Mouse (Mus musculus): Measurements from ENCODE around the gene Gm5478. TPM values are rescaled to one million over a fixed set of nuclear protein-coding genes. Genes with fewer than 3 reads are reported as not detected.

The Gm5478 gene
- total and polyA plus RNA-seq, 3 experiments: not detected

GRCm38 (mm10) chr15:101688161-101688560 is 41.0 kb upstream of the Gm5478 start:
- TF ChIP-seq GATA1 (IDR thresholded peaks at IDR 0.05; ENCODE audit: low read depth, low read length) (no peak), TCF12 (IDR thresholded peaks at IDR 0.05; ENCODE audit: low read depth, low read length) (no peak), TBP (IDR thresholded peaks at IDR 0.05; ENCODE audit: low read depth, low read length) (no peak), ZNF384 (IDR thresholded peaks at IDR 0.05; ENCODE audit: low read depth, low read length) (no peak), CHD1 (IDR thresholded peaks at IDR 0.05; ENCODE audit: low read depth, low read length) (no peak), MEF2A (IDR thresholded peaks at IDR 0.05; ENCODE audit: extremely low read depth, insufficient replicate concordance, low read depth, low read length, poor library complexity, severe bottlenecking) (no peak), POLR2AphosphoS2 (IDR thresholded peaks at IDR 0.05; ENCODE audit: low read length) (no peak), USF2 (IDR thresholded peaks at IDR 0.05; ENCODE audit: borderline replicate concordance in 1 of 2, insufficient read depth in 1 of 2, low read depth in 1 of 2, low read length in 2 of 2) (no peak), ZKSCAN1 (IDR thresholded peaks at IDR 0.05; ENCODE audit: low read depth, low read length) (no peak), KAT2A (conservative IDR thresholded peaks at IDR 0.05; ENCODE audit: low read depth, low read length) (no peak), POLR2A (IDR thresholded peaks at IDR 0.05; ENCODE audit: control insufficient read depth in 1 of 2, insufficient read depth in 1 of 2, low read depth in 1 of 2, low read length in 2 of 2, poor library complexity in 1 of 2) (no peak)
- H3K4me1 ChIP-seq (ENCODE audit: control insufficient read depth in 1 of 2, insufficient read depth in 2 of 2, low read length in 2 of 2): no peaks in the 10 kb centered on the region

GRCm38 (mm10) chr15:101680187-101680586 is 33.0 kb upstream of the Gm5478 start, which contains the start of gene Krt6b:
Krt6b (minus strand) TSS chr15:101680287.
- H3K4me1 ChIP-seq (ENCODE audit: control insufficient read depth in 1 of 2, insufficient read depth in 2 of 2, low read length in 2 of 2): no peaks in the 10 kb centered on the region
- H3K36me3 ChIP-seq (ENCODE audit: control insufficient read depth in 1 of 2, insufficient read depth in 2 of 2, low read length in 2 of 2): no peaks in the 10 kb centered on the region
- no peak for DNase-seq (ENCODE audit: low read depth, low spot score)
- no peak within 1 kb of the TSS for H3K27ac ChIP-seq (ENCODE audit: control insufficient read depth, low read depth, low read length)
- H3K79me2 ChIP-seq (ENCODE audit: control insufficient read depth, insufficient read depth, low read length, poor library complexity): no peaks in the 10 kb centered on the region
- TF ChIP-seq RCOR1 (IDR thresholded peaks at IDR 0.05; ENCODE audit: low read depth, low read length): no peak
- TF ChIP-seq UBTF (IDR thresholded peaks at IDR 0.05; ENCODE audit: borderline replicate concordance, insufficient read depth, low read depth, low read length): no peak
- TF ChIP-seq JUND (IDR thresholded peaks at IDR 0.05; ENCODE audit: low read depth, low read length): no peak
- TF ChIP-seq ELF1 (IDR thresholded peaks at IDR 0.05; ENCODE audit: low read depth, low read length): no peak
- no peak for TF ChIP-seq BHLHE40 (IDR thresholded peaks at IDR 0.05; ENCODE audit: borderline replicate concordance, low read depth, low read length)
- TF ChIP-seq EP300 (IDR thresholded peaks at IDR 0.05; ENCODE audit: low read depth in 1 of 2, low read length in 2 of 2): no peak
- no peak for TF ChIP-seq MAZ (IDR thresholded peaks at IDR 0.05; ENCODE audit: low read depth, low read length)
- TF ChIP-seq MXI1 (IDR thresholded peaks at IDR 0.05; ENCODE audit: low read depth, low read length): no peak
- no peak for TF ChIP-seq USF2 (IDR thresholded peaks at IDR 0.05; ENCODE audit: borderline replicate concordance in 1 of 2, insufficient read depth in 1 of 2, low read depth in 1 of 2, low read length in 2 of 2)
- no peak for TF ChIP-seq CTCF (IDR thresholded peaks at IDR 0.05 in 2 of 3, conservative IDR thresholded peaks at IDR 0.05 in 1 of 3; ENCODE audit: control insufficient read depth in 1 of 3, insufficient read depth in 1 of 3, low read depth in 2 of 3, low read length in 3 of 3, poor library complexity in 1 of 3, severe bottlenecking in 1 of 3)
- no peak for TF ChIP-seq TAL1 (IDR thresholded peaks at IDR 0.05; ENCODE audit: low read length)
- TF ChIP-seq NELFE (IDR thresholded peaks at IDR 0.05; ENCODE audit: low read depth, low read length): no peak
- H3K4me3 ChIP-seq (ENCODE audit: control insufficient read depth in 1 of 2, insufficient read depth in 1 of 2, low read depth in 2 of 2, low read length in 2 of 2): no peak within 1 kb of the TSS
- H3K9ac ChIP-seq (ENCODE audit: control insufficient read depth, low read depth, low read length, poor library complexity, severe bottlenecking): no peak within 1 kb of the TSS
- 0 out of 2 replicates have a peak, but pooled peaks cover 2% of the 10 kb centered on the region for H3K9me3 ChIP-seq (replicated peaks; ENCODE audit: insufficient read depth, low read length)
- no peaks in the 10 kb centered on the region for H3K27me3 ChIP-seq (ENCODE audit: control insufficient read depth in 1 of 2, insufficient read depth in 2 of 2, low read length in 2 of 2)

More at GRCm38 (mm10) chr15:101688161-101688560, 41.0 kb upstream of the Gm5478 start:
- Histone ChIP-seq H3K9ac (ENCODE audit: control insufficient read depth, low read depth, low read length, poor library complexity, severe bottlenecking) (no peak overlapping the region), H3K27ac (ENCODE audit: control insufficient read depth, low read depth, low read length) (no peak overlapping the region), H3K27me3 (ENCODE audit: control insufficient read depth in 1 of 2, insufficient read depth in 2 of 2, low read length in 2 of 2) (no peaks in the 10 kb centered on the region), H3K79me2 (ENCODE audit: control insufficient read depth, insufficient read depth, low read length, poor library complexity) (no peaks in the 10 kb centered on the region), H3K9me3 (replicated peaks; ENCODE audit: insufficient read depth, low read length) (no peaks in the 10 kb centered on the region), H3K36me3 (ENCODE audit: control insufficient read depth in 1 of 2, insufficient read depth in 2 of 2, low read length in 2 of 2) (no peaks in the 10 kb centered on the region), H3K4me3 (ENCODE audit: control insufficient read depth in 1 of 2, insufficient read depth in 1 of 2, low read depth in 2 of 2, low read length in 2 of 2) (no peak overlapping the region)
- DNase-seq (ENCODE audit: low read depth, low spot score): no peak
